Mouse (Mus musculus) embryonic facial prominence, embryonic 15.5 days (tissue): ENCODE results near the gene Myof. TPM values are rescaled to one million over a fixed set of nuclear protein-coding genes. Genes with fewer than 3 reads are reported as not detected.

ENCODE experiments used
- ATAC-seq: fragments of 200-750 bp; cut with Nextera tagmentation; 2 replicates; pipeline ENCODE4 v1.8.0; 2017; ENCODE audit warnings: low read depth, moderate TSS enrichment; ENCODE audit not compliant: insufficient number of reproducible peaks, low FRiP score, low TSS enrichment
- H3K27ac ChIP-seq: fragments of 300-500 bp; sonication (generic); replicated peaks from 2 replicates; pipeline ENCODE4 v1.5.1; 2015; ENCODE audit warnings: mild to moderate bottlenecking, inconsistent platforms
- H3K27me3 ChIP-seq: fragments of 300-500 bp; sonication (generic); 2 replicates; pipeline ENCODE4 v1.6.1; 2015; ENCODE audit warnings: inconsistent platforms
- H3K36me3 ChIP-seq: fragments of 300-500 bp; sonication (generic); 2 replicates; pipeline ENCODE4 v1.6.1; 2015; ENCODE audit warnings: mild to moderate bottlenecking, inconsistent platforms
- H3K4me1 ChIP-seq: fragments of 300-500 bp; sonication (generic); 2 replicates; pipeline ENCODE4 v1.6.1; 2015; ENCODE audit warnings: inconsistent platforms
- H3K4me2 ChIP-seq: fragments of 300-500 bp; sonication (generic); replicated peaks from 2 replicates; pipeline ENCODE4 v1.6.1; 2015; ENCODE audit warnings: mild to moderate bottlenecking, inconsistent platforms
- H3K4me3 ChIP-seq: fragments of 300-500 bp; sonication (generic); replicated peaks from 2 replicates; pipeline ENCODE4 v1.5.1; 2015; ENCODE audit warnings: mild to moderate bottlenecking, inconsistent platforms
- H3K9ac ChIP-seq: fragments of 300-500 bp; sonication (generic); 2 replicates; pipeline ENCODE4 v1.6.1; 2015; ENCODE audit warnings: inconsistent platforms
- H3K9me3 ChIP-seq: fragments of 300-500 bp; sonication (generic); replicated peaks from 2 replicates; pipeline ENCODE4 v1.6.1; 2016; ENCODE audit warnings: inconsistent platforms
- WGBS: fragments of 180-500 bp; shearing (Covaris S2); methylation state at CpG from one replicate; pipeline ENCODE4 v1.1.7; 2015; 5-methylcytosine and 5-hydroxymethylcytosine counted together
- polyA plus RNA-seq: library from polyadenylated mRNA; unstranded; fragments of >200 nt; fragmentation: Nextera tagmentation; extraction: Ambion mirVana; gene quantifications from 2 replicates; pipeline ENCODE4 v1.2.1, GENCODE M21; 2015

Myof gene
- polyA plus RNA-seq, 1 experiment from 2014 or later, result 16.2 TPM

GRCm38 (mm10) chr19:37939203-37939602, 104.2 kb downstream of the Myof start:
- H3K4me2 ChIP-seq, result no peak overlapping the region
- WGBS, result 86% methylated on average over 10 of the region's 10 CpGs
- H3K27me3 ChIP-seq, result no peaks in the 10 kb centered on the region
- H3K9ac ChIP-seq, result no peak overlapping the region
- no peak overlapping the region for H3K27ac ChIP-seq
- H3K9me3 ChIP-seq, result no peaks in the 10 kb centered on the region
- peaks cover 6% of the 10 kb centered on the region for H3K36me3 ChIP-seq
- H3K4me3 ChIP-seq, result no peak overlapping the region
- ATAC-seq, result no peak
- H3K4me1 ChIP-seq, result no peaks in the 10 kb centered on the region

GRCm38 (mm10) chr19:37937092-37937491, 106.3 kb downstream of the Myof start:
- no peaks in the 10 kb centered on the region for H3K27me3 ChIP-seq
- no peak for ATAC-seq
- no peak overlapping the region for H3K9ac ChIP-seq
- no peak overlapping the region for H3K4me3 ChIP-seq
- no peaks in the 10 kb centered on the region for H3K4me1 ChIP-seq
- no peak overlapping the region for H3K4me2 ChIP-seq
- peaks cover 6% of the 10 kb centered on the region for H3K36me3 ChIP-seq
- no peaks in the 10 kb centered on the region for H3K9me3 ChIP-seq
- H3K27ac ChIP-seq, result no peak overlapping the region

GRCm38 (mm10) chr19:37934640-37935039, 108.7 kb downstream of the Myof start:
- H3K27me3 ChIP-seq, result no peaks in the 10 kb centered on the region
- no peak overlapping the region for H3K4me3 ChIP-seq
- ATAC-seq, result no peak
- no peak overlapping the region for H3K9ac ChIP-seq
- H3K4me2 ChIP-seq, result no peak overlapping the region
- H3K36me3 ChIP-seq, result peaks cover 2% of the 10 kb centered on the region
- no peaks in the 10 kb centered on the region for H3K9me3 ChIP-seq
- H3K27ac ChIP-seq, result no peak overlapping the region
- no peaks in the 10 kb centered on the region for H3K4me1 ChIP-seq
- WGBS, result 85% methylated on average over 6 of the region's 6 CpGs

- Histone ChIP-seq H3K4me1 (no peaks in the 10 kb centered on the region), H3K9ac (no peak overlapping the region), H3K36me3 (peaks cover 2% of the 10 kb centered on the region), H3K9me3 (no peaks in the 10 kb centered on the region), H3K4me3 (no peak overlapping the region), H3K27me3 (no peaks in the 10 kb centered on the region), H3K4me2 (no peak overlapping the region), H3K27ac (no peak overlapping the region)
- no peak for ATAC-seq
- WGBS, result 94% methylated on average over 2 of the region's 2 CpGs
These were observed 111.2 kb downstream of the Myof start for GRCm38 (mm10) chr19:37932198-37932597.

- 0 out of 2 replicates have a peak, but pooled peaks cover 2% of the 10 kb centered on the region for H3K36me3 ChIP-seq
- no peak overlapping the region for H3K27ac ChIP-seq
- H3K9ac ChIP-seq, result no peak overlapping the region
- H3K4me1 ChIP-seq, result no peaks in the 10 kb centered on the region
- WGBS, result 74% methylated on average over 7 of the region's 7 CpGs
- H3K4me2 ChIP-seq, result no peak overlapping the region
- no peak overlapping the region for H3K4me3 ChIP-seq
- H3K27me3 ChIP-seq, result no peaks in the 10 kb centered on the region
- no peaks in the 10 kb centered on the region for H3K9me3 ChIP-seq
- no peak for ATAC-seq
These were observed 115.5 kb downstream of the Myof start for GRCm38 (mm10) chr19:37927911-37928310.

- no peak overlapping the region for H3K4me2 ChIP-seq
- H3K36me3 ChIP-seq, result no peaks in the 10 kb centered on the region; the same call in 1 of the 2 replicates
- no peaks in the 10 kb centered on the region for H3K4me1 ChIP-seq
These were observed 118.1 kb downstream of the Myof start for GRCm38 (mm10) chr19:37925323-37925722.

GRCm38 (mm10) chr19:37924266-37924665, 119.1 kb downstream of the Myof start:
- no peak for ATAC-seq
- no peak overlapping the region for H3K4me3 ChIP-seq

More at GRCm38 (mm10) chr19:37925323-37925722, 118.1 kb downstream of the Myof start:
- H3K27me3 ChIP-seq, result no peaks in the 10 kb centered on the region
- H3K4me3 ChIP-seq, result no peak overlapping the region
- WGBS, result 75% methylated on average over 3 of the region's 3 CpGs
- H3K9ac ChIP-seq, result no peak overlapping the region
- ATAC-seq, result no peak
- H3K27ac ChIP-seq, result no peak overlapping the region
- no peaks in the 10 kb centered on the region for H3K9me3 ChIP-seq

GRCm38 (mm10) chr19:37921098-37921497, 122.3 kb downstream of the Myof start:
- H3K27ac ChIP-seq, result no peak overlapping the region
- no peaks in the 10 kb centered on the region for H3K9me3 ChIP-seq
- ATAC-seq, result no peak
- H3K27me3 ChIP-seq, result no peaks in the 10 kb centered on the region
- H3K36me3 ChIP-seq, result no peaks in the 10 kb centered on the region; the same call in 1 of the 2 replicates
- H3K4me2 ChIP-seq, result no peak overlapping the region
- no peaks in the 10 kb centered on the region for H3K4me1 ChIP-seq
- H3K4me3 ChIP-seq, result no peak overlapping the region
- WGBS, result 49% methylated on average over 5 of the region's 5 CpGs
- no peak overlapping the region for H3K9ac ChIP-seq

More at GRCm38 (mm10) chr19:37924266-37924665, 119.1 kb downstream of the Myof start:
- Histone ChIP-seq H3K4me1 (no peaks in the 10 kb centered on the region), H3K9ac (no peak overlapping the region), H3K27me3 (no peaks in the 10 kb centered on the region), H3K4me2 (no peak overlapping the region), H3K9me3 (no peaks in the 10 kb centered on the region), H3K36me3 (no peaks in the 10 kb centered on the region; the same call in 1 of the 2 replicates), H3K27ac (no peak overlapping the region)
- WGBS, result 27% methylated on average over 3 of the region's 3 CpGs

- Histone ChIP-seq H3K4me2 (no peak overlapping the region), H3K27me3 (no peaks in the 10 kb centered on the region), H3K9me3 (no peaks in the 10 kb centered on the region), H3K36me3 (no peaks in the 10 kb centered on the region; the same call in 1 of the 2 replicates), H3K4me1 (no peaks in the 10 kb centered on the region), H3K9ac (no peak overlapping the region), H3K27ac (peak overlapping the region; percentile 66; the same call in 1 of the 2 replicates), H3K4me3 (no peak overlapping the region)
- WGBS, result 18% methylated on average over 12 of the region's 12 CpGs
- peak; percentile 29; the same call in 1 of the 2 replicates for ATAC-seq
These were observed 124.9 kb downstream of the Myof start for GRCm38 (mm10) chr19:37918515-37918932.

GRCm38 (mm10) chr19:37914261-37914660, 129.1 kb downstream of the Myof start:
- no peak for ATAC-seq
- H3K27ac ChIP-seq, result no peak overlapping the region
- WGBS, result 58% methylated on average over 4 of the region's 4 CpGs
- H3K36me3 ChIP-seq, result no peaks in the 10 kb centered on the region
- H3K27me3 ChIP-seq, result no peaks in the 10 kb centered on the region
- no peak overlapping the region for H3K4me3 ChIP-seq
- H3K9me3 ChIP-seq, result no peaks in the 10 kb centered on the region
- H3K9ac ChIP-seq, result no peak overlapping the region
- H3K4me1 ChIP-seq, result no peaks in the 10 kb centered on the region
- no peak overlapping the region for H3K4me2 ChIP-seq

GRCm38 (mm10) chr19:37912501-37912900, 130.9 kb downstream of the Myof start:
- H3K27ac ChIP-seq, result no peak overlapping the region
- no peaks in the 10 kb centered on the region for H3K36me3 ChIP-seq
- H3K9ac ChIP-seq, result no peak overlapping the region
- ATAC-seq, result no peak
- no peak overlapping the region for H3K4me2 ChIP-seq
- no peaks in the 10 kb centered on the region for H3K9me3 ChIP-seq
- 83% methylated on average over 6 of the region's 6 CpGs for WGBS
- peaks cover 9% of the 10 kb centered on the region for H3K4me1 ChIP-seq
- no peak overlapping the region for H3K4me3 ChIP-seq
- H3K27me3 ChIP-seq, result no peaks in the 10 kb centered on the region

- Histone ChIP-seq H3K9ac (no peak overlapping the region), H3K36me3 (no peaks in the 10 kb centered on the region), H3K27ac (no peak overlapping the region), H3K4me1 (peaks cover 18% of the 10 kb centered on the region), H3K4me2 (no peak overlapping the region), H3K27me3 (no peaks in the 10 kb centered on the region), H3K9me3 (no peaks in the 10 kb centered on the region), H3K4me3 (no peak overlapping the region)
- WGBS, result 55% methylated on average over 5 of the region's 5 CpGs
- ATAC-seq, result no peak
These were observed 133.5 kb downstream of the Myof start for GRCm38 (mm10) chr19:37909830-37910261.
